Mouse (Mus musculus) limb, embryonic 10.5 days (tissue): ENCODE measurements at regions not wholly inside any gene's neighbourhood (a gene's known extent, or its start where the extent isn't known, plus 50 kb on each side); places are given as distances from the start of the nearest gene placed in this dataset.

Experiments used
- DNase-seq: peaks from one replicate; pipeline ENCODE4 v3.0.0-alpha.2; 2017; ENCODE audit warnings: low spot score
- H3K27ac ChIP-seq: fragments of 300-500 bp; sonication (generic); 2 replicates; pipeline ENCODE4 v1.5.1; 2016; ENCODE audit warnings: mild to moderate bottlenecking
- H3K27me3 ChIP-seq: fragments of 300-500 bp; sonication (generic); 2 replicates; pipeline ENCODE4 v1.6.1; 2016; ENCODE audit warnings: low read depth, mild to moderate bottlenecking; ENCODE audit not compliant: poor library complexity, severe bottlenecking
- H3K36me3 ChIP-seq: fragments of 300-500 bp; sonication (generic); 2 replicates; pipeline ENCODE4 v1.6.1; 2016; ENCODE audit warnings: mild to moderate bottlenecking, moderate library complexity
- H3K4me1 ChIP-seq: fragments of 300-500 bp; sonication (generic); 2 replicates; pipeline ENCODE4 v1.6.1; 2016
- H3K4me3 ChIP-seq: fragments of 300-500 bp; sonication (generic); 2 replicates; pipeline ENCODE4 v1.5.1; 2016; ENCODE audit warnings: mild to moderate bottlenecking, moderate library complexity
- H3K9me3 ChIP-seq: fragments of 300-500 bp; sonication (generic); replicated peaks from 2 replicates; pipeline ENCODE4 v1.6.1; 2016; ENCODE audit warnings: mild to moderate bottlenecking
- WGBS: fragments of 180-500 bp; shearing (Covaris S2); methylation state at CpG from one replicate; pipeline ENCODE4 v1.1.7; 2016; 5-methylcytosine and 5-hydroxymethylcytosine counted together

- H3K27me3 ChIP-seq, result no peaks in the 10 kb centered on the region
- H3K36me3 ChIP-seq, result no peaks in the 10 kb centered on the region
- DNase-seq, result no peak
- H3K4me3 ChIP-seq, result no peak overlapping the region
- H3K9me3 ChIP-seq, result no peaks in the 10 kb centered on the region
- peaks cover 25% of the 10 kb centered on the region for H3K4me1 ChIP-seq
- WGBS, result 84% methylated on average over 7 of the region's 7 CpGs
- H3K27ac ChIP-seq, result no peak overlapping the region
Measured at GRCm38 (mm10) chr8:104037611-104038010, 63.8 kb upstream of the Cdh5 start.

GRCm38 (mm10) chr8:104039526-104039925 lies 61.9 kb upstream of the Cdh5 start:
- no peak for DNase-seq
- no peaks in the 10 kb centered on the region for H3K27me3 ChIP-seq
- H3K27ac ChIP-seq, result no peak overlapping the region
- 84% methylated on average over 12 of the region's 12 CpGs for WGBS
- H3K4me3 ChIP-seq, result no peak overlapping the region
- H3K36me3 ChIP-seq, result no peaks in the 10 kb centered on the region
- H3K9me3 ChIP-seq, result no peaks in the 10 kb centered on the region
- peaks cover 29% of the 10 kb centered on the region for H3K4me1 ChIP-seq

GRCm38 (mm10) chr8:104041522-104041921 lies 59.9 kb upstream of the Cdh5 start:
- Histone ChIP-seq H3K4me1 (peaks cover 29% of the 10 kb centered on the region), H3K36me3 (no peaks in the 10 kb centered on the region), H3K27me3 (no peaks in the 10 kb centered on the region), H3K4me3 (no peak overlapping the region), H3K9me3 (no peaks in the 10 kb centered on the region), H3K27ac (no peak overlapping the region)
- no peak for DNase-seq
- WGBS, result 60% methylated on average over 5 of the region's 5 CpGs

- 33% methylated on average over 8 of the region's 8 CpGs for WGBS
- Histone ChIP-seq H3K36me3 (no peaks in the 10 kb centered on the region), H3K27me3 (no peaks in the 10 kb centered on the region), H3K4me1 (peaks cover 29% of the 10 kb centered on the region), H3K4me3 (no peak overlapping the region), H3K9me3 (no peaks in the 10 kb centered on the region), H3K27ac (no peak overlapping the region)
- DNase-seq, result no peak
Measured at GRCm38 (mm10) chr8:104042434-104042833, 59.0 kb upstream of the Cdh5 start.

- no peaks in the 10 kb centered on the region for H3K27me3 ChIP-seq
- H3K36me3 ChIP-seq, result no peaks in the 10 kb centered on the region
- WGBS, result 80% methylated on average over 5 of the region's 5 CpGs
- H3K4me1 ChIP-seq, result peaks cover 8% of the 10 kb centered on the region; the same call in 1 of the 2 replicates
- no peak overlapping the region for H3K27ac ChIP-seq
- no peaks in the 10 kb centered on the region for H3K9me3 ChIP-seq
- DNase-seq, result no peak
- no peak overlapping the region for H3K4me3 ChIP-seq
Measured at GRCm38 (mm10) chr8:104048037-104048436, 53.4 kb upstream of the Cdh5 start.

- H3K36me3 ChIP-seq, result no peaks in the 10 kb centered on the region
- DNase-seq, result no peak
- H3K27ac ChIP-seq, result no peak overlapping the region
- no peaks in the 10 kb centered on the region for H3K27me3 ChIP-seq
- no peaks in the 10 kb centered on the region for H3K9me3 ChIP-seq
- WGBS, result 88% methylated on average over 6 of the region's 6 CpGs
- H3K4me3 ChIP-seq, result no peak overlapping the region
- peaks cover 8% of the 10 kb centered on the region; the same call in 1 of the 2 replicates for H3K4me1 ChIP-seq
Measured at GRCm38 (mm10) chr8:104049181-104049580, 52.2 kb upstream of the Cdh5 start.

- WGBS, result 34% methylated on average over 15 of the region's 15 CpGs
- Histone ChIP-seq H3K9me3 (no peaks in the 10 kb centered on the region), H3K27ac (no peak overlapping the region), H3K27me3 (no peaks in the 10 kb centered on the region), H3K4me1 (peaks cover 8% of the 10 kb centered on the region; the same call in 1 of the 2 replicates), H3K4me3 (no peak overlapping the region), H3K36me3 (no peaks in the 10 kb centered on the region)
- peak; percentile 72 for DNase-seq
Measured at GRCm38 (mm10) chr8:104050694-104051539, 50.5 kb upstream of the Cdh5 start.

GRCm38 (mm10) chr8:104051540-104051882 lies 49.9 kb upstream of the Cdh5 start:
- WGBS, result 58% methylated on average over 5 of the region's 5 CpGs
- no peaks in the 10 kb centered on the region for H3K27me3 ChIP-seq
- H3K4me1 ChIP-seq, result peaks cover 8% of the 10 kb centered on the region; the same call in 1 of the 2 replicates
- H3K9me3 ChIP-seq, result no peaks in the 10 kb centered on the region
- no peak for DNase-seq
- H3K4me3 ChIP-seq, result no peak overlapping the region
- H3K36me3 ChIP-seq, result no peaks in the 10 kb centered on the region
- no peak overlapping the region for H3K27ac ChIP-seq
